Mouse (Mus musculus): ENCODE measurements around the gene Podxl2.

DNA sequence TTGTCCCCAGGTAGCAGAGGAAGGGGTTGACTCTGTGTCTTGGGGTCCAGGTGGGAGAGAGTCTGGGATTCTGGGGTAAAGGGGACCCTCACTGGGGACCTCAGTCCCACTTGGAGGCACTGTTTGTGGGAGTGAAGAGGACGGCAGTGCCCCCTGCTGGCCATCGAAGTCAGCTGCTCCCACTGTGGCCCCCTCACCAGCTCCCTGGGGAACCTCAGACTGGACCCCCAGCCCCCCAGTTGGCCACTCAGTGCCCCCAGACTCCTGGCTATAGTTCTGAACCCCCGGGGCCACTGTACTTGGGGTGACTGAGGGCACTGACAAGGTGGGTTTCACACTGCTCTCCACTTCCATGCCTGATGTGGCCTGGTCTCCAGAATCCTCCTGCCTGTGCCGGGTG lies 25.6 kb downstream of the Podxl2 start:
- TF ChIP-seq POLR2A (IDR thresholded peaks at IDR 0.05; ENCODE audit: insufficient read depth, low read depth, low read length) (no peak), CTCF (IDR thresholded peaks at IDR 0.05; ENCODE audit: insufficient read depth, low read depth, low read length) (no peak)

All from olfactory bulb, adult 2 months (tissue).